Mouse (Mus musculus) limb, embryonic 10.5 days (tissue): ENCODE measurements around the gene Dab2. TPM values are rescaled to one million over a fixed set of nuclear protein-coding genes. Genes with fewer than 3 reads are reported as not detected.
A peak's percentile ranks its signal among the peaks of the same experiment; 100 is the strongest.

ENCODE experiments used
- DNase-seq: peaks from one replicate; pipeline ENCODE4 v3.0.0-alpha.2; 2017; ENCODE audit warnings: low spot score
- H3K27ac ChIP-seq: fragments of 300-500 bp; sonication (generic); 2 replicates; pipeline ENCODE4 v1.5.1; 2016; ENCODE audit warnings: mild to moderate bottlenecking
- H3K27me3 ChIP-seq: fragments of 300-500 bp; sonication (generic); 2 replicates; pipeline ENCODE4 v1.6.1; 2016; ENCODE audit warnings: low read depth, mild to moderate bottlenecking; ENCODE audit not compliant: poor library complexity, severe bottlenecking
- H3K36me3 ChIP-seq: fragments of 300-500 bp; sonication (generic); 2 replicates; pipeline ENCODE4 v1.6.1; 2016; ENCODE audit warnings: mild to moderate bottlenecking, moderate library complexity
- H3K4me1 ChIP-seq: fragments of 300-500 bp; sonication (generic); 2 replicates; pipeline ENCODE4 v1.6.1; 2016
- H3K4me3 ChIP-seq: fragments of 300-500 bp; sonication (generic); 2 replicates; pipeline ENCODE4 v1.5.1; 2016; ENCODE audit warnings: mild to moderate bottlenecking, moderate library complexity
- H3K9me3 ChIP-seq: fragments of 300-500 bp; sonication (generic); replicated peaks from 2 replicates; pipeline ENCODE4 v1.6.1; 2016; ENCODE audit warnings: mild to moderate bottlenecking
- WGBS: fragments of 180-500 bp; shearing (Covaris S2); methylation state at CpG from one replicate; pipeline ENCODE4 v1.1.7; 2016; 5-methylcytosine and 5-hydroxymethylcytosine counted together
- polyA plus RNA-seq: library from polyadenylated mRNA; unstranded; fragments of >200 nt; fragmentation: Nextera tagmentation; extraction: Ambion mirVana; gene quantifications from 2 replicates; pipeline ENCODE4 v1.2.1, GENCODE M21; 2016

Gene Dab2
- polyA plus RNA-seq, result 21.3 and 35.6 TPM in 2 replicates

GRCm38 (mm10) chr15:6299554-6299953 lies at the start of gene Dab2:
Dab2 (plus strand) TSS chr15:6299788.
- H3K36me3 ChIP-seq, result no peaks in the 10 kb centered on the region
- H3K4me3 ChIP-seq, result no peak within 1 kb of the TSS
- H3K9me3 ChIP-seq, result no peaks in the 10 kb centered on the region
- 87% methylated on average over 3 of the region's 3 CpGs for WGBS
- no peak for DNase-seq
- no peaks in the 10 kb centered on the region for H3K4me1 ChIP-seq
- H3K27ac ChIP-seq, result no peak within 1 kb of the TSS
- no peaks in the 10 kb centered on the region for H3K27me3 ChIP-seq

- no peak overlapping the region for H3K4me3 ChIP-seq
These were observed 46.1 kb upstream of the Dab2 start for GRCm38 (mm10) chr15:6253471-6253870.

GRCm38 (mm10) chr15:6254383-6254782 lies 45.2 kb upstream of the Dab2 start:
- Histone ChIP-seq H3K27ac (no peak overlapping the region), H3K4me3 (no peak overlapping the region), H3K4me1 (no peaks in the 10 kb centered on the region), H3K27me3 (no peaks in the 10 kb centered on the region), H3K36me3 (no peaks in the 10 kb centered on the region), H3K9me3 (no peaks in the 10 kb centered on the region)
- no peak for DNase-seq
- 93% methylated on average over 2 of the region's 2 CpGs for WGBS

More at GRCm38 (mm10) chr15:6253471-6253870, 46.1 kb upstream of the Dab2 start:
- Histone ChIP-seq H3K9me3 (no peaks in the 10 kb centered on the region), H3K4me1 (no peaks in the 10 kb centered on the region), H3K27ac (no peak overlapping the region), H3K27me3 (no peaks in the 10 kb centered on the region), H3K36me3 (no peaks in the 10 kb centered on the region)
- no peak for DNase-seq
- WGBS, result 89% methylated on average over 2 of the region's 2 CpGs

GRCm38 (mm10) chr15:6257049-6257448 lies 42.5 kb upstream of the Dab2 start:
- Histone ChIP-seq H3K4me3 (no peak overlapping the region), H3K27ac (no peak overlapping the region), H3K9me3 (no peaks in the 10 kb centered on the region), H3K4me1 (no peaks in the 10 kb centered on the region; the same call in 1 of the 2 replicates), H3K36me3 (no peaks in the 10 kb centered on the region), H3K27me3 (no peaks in the 10 kb centered on the region)
- 93% methylated on average over 2 of the region's 2 CpGs for WGBS
- no peak for DNase-seq

- Histone ChIP-seq H3K9me3 (no peaks in the 10 kb centered on the region), H3K4me1 (no peaks in the 10 kb centered on the region; the same call in 1 of the 2 replicates), H3K27ac (peak overlapping the region; percentile 62; the same call in 1 of the 2 replicates), H3K36me3 (no peaks in the 10 kb centered on the region), H3K27me3 (no peaks in the 10 kb centered on the region), H3K4me3 (no peak overlapping the region)
- WGBS, result 19% methylated on average over 3 of the region's 3 CpGs
- DNase-seq, result no peak
These were observed 39.4 kb upstream of the Dab2 start for GRCm38 (mm10) chr15:6259957-6260740.

GRCm38 (mm10) chr15:6260741-6261430 lies 38.7 kb upstream of the Dab2 start:
- Histone ChIP-seq H3K4me1 (no peaks in the 10 kb centered on the region; the same call in 1 of the 2 replicates), H3K36me3 (no peaks in the 10 kb centered on the region), H3K4me3 (no peak overlapping the region), H3K9me3 (no peaks in the 10 kb centered on the region), H3K27me3 (no peaks in the 10 kb centered on the region), H3K27ac (peak overlapping the region; percentile 62; the same call in 1 of the 2 replicates)
- 82% methylated on average over 6 of the region's 6 CpGs for WGBS
- DNase-seq, result no peak

GRCm38 (mm10) chr15:6267147-6267758 lies 32.3 kb upstream of the Dab2 start:
- DNase-seq, result no peak
- Histone ChIP-seq H3K27me3 (no peaks in the 10 kb centered on the region), H3K27ac (no peak overlapping the region), H3K9me3 (no peaks in the 10 kb centered on the region), H3K4me1 (no peaks in the 10 kb centered on the region), H3K4me3 (no peak overlapping the region), H3K36me3 (no peaks in the 10 kb centered on the region)
- WGBS, result 85% methylated on average over 3 of the region's 3 CpGs

GRCm38 (mm10) chr15:6278606-6279468 lies 20.8 kb upstream of the Dab2 start:
- no peak for DNase-seq
- Histone ChIP-seq H3K36me3 (no peaks in the 10 kb centered on the region), H3K27ac (peak overlapping the region; percentile 71; the same call in 1 of the 2 replicates), H3K27me3 (no peaks in the 10 kb centered on the region), H3K4me1 (peaks cover 26% of the 10 kb centered on the region), H3K4me3 (no peak overlapping the region), H3K9me3 (no peaks in the 10 kb centered on the region)
- 77% methylated on average over 11 of the region's 11 CpGs for WGBS

GRCm38 (mm10) chr15:6280021-6280451 lies 19.6 kb upstream of the Dab2 start:
- Histone ChIP-seq H3K4me1 (peaks cover 26% of the 10 kb centered on the region), H3K4me3 (no peak overlapping the region), H3K27me3 (no peaks in the 10 kb centered on the region), H3K36me3 (no peaks in the 10 kb centered on the region), H3K9me3 (no peaks in the 10 kb centered on the region), H3K27ac (peak overlapping the region; percentile 71; the same call in 1 of the 2 replicates)
- WGBS, result 42% methylated on average over 4 of the region's 4 CpGs
- DNase-seq, result no peak

- DNase-seq, result no peak
- WGBS, result 82% methylated on average over 9 of the region's 9 CpGs
- Histone ChIP-seq H3K27me3 (no peaks in the 10 kb centered on the region), H3K36me3 (no peaks in the 10 kb centered on the region), H3K4me1 (peaks cover 26% of the 10 kb centered on the region), H3K27ac (no peak overlapping the region), H3K9me3 (no peaks in the 10 kb centered on the region), H3K4me3 (no peak overlapping the region)
These were observed 16.3 kb upstream of the Dab2 start for GRCm38 (mm10) chr15:6283249-6283648.

- Histone ChIP-seq H3K36me3 (no peaks in the 10 kb centered on the region), H3K4me3 (no peak overlapping the region), H3K4me1 (no peaks in the 10 kb centered on the region), H3K9me3 (no peaks in the 10 kb centered on the region), H3K27ac (no peak overlapping the region), H3K27me3 (no peaks in the 10 kb centered on the region)
- 81% methylated on average over 2 of the region's 2 CpGs for WGBS
- DNase-seq, result no peak
These were observed 3.5 kb upstream of the Dab2 start for GRCm38 (mm10) chr15:6296071-6296470.

- Histone ChIP-seq H3K27ac (no peak overlapping the region), H3K4me1 (no peaks in the 10 kb centered on the region), H3K9me3 (no peaks in the 10 kb centered on the region), H3K4me3 (no peak overlapping the region), H3K36me3 (no peaks in the 10 kb centered on the region), H3K27me3 (no peaks in the 10 kb centered on the region)
- WGBS, result 91% methylated on average over 3 of the region's 3 CpGs
- DNase-seq, result no peak
These were observed 862 bp upstream of the Dab2 start for GRCm38 (mm10) chr15:6298726-6299125.
